Mouse (Mus musculus) neural tube, postnatal 0 days (tissue): Measurements from ENCODE around the gene Cst9. TPM values are rescaled to one million over a fixed set of nuclear protein-coding genes. Genes with fewer than 3 reads are reported as not detected.

Experiments used
- polyA plus RNA-seq: library from polyadenylated mRNA; unstranded; fragments of >200 nt; fragmentation: Nextera tagmentation; extraction: Ambion mirVana; gene quantifications from 2 replicates; pipeline ENCODE4 v1.2.1, GENCODE M21; 2015

Cst9 gene
- not detected in 2 replicates for polyA plus RNA-seq

DNA sequence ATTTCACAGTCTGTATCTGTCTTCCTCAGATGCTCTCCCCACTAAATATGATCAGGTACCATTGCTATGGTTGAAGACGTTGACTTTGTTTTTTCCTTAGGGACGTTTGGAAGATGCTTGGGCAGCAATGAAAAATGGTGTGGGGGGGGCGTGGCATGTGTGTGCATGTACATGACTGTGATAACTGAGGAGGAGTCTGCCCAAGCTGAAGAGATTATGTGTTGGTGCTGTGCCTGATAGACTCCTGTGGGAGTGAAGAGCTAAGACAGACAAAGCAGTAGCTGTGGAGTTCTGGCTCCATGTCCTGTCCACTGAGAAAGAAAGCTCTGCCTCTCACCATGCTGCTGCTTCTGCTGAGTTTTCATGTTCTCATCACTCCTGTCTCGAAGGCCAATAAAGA is at the start of gene Cst9:
TSS of gene Cst9 (plus strand) at position 236 of the 400 bp plus-strand sequence.

DNA sequence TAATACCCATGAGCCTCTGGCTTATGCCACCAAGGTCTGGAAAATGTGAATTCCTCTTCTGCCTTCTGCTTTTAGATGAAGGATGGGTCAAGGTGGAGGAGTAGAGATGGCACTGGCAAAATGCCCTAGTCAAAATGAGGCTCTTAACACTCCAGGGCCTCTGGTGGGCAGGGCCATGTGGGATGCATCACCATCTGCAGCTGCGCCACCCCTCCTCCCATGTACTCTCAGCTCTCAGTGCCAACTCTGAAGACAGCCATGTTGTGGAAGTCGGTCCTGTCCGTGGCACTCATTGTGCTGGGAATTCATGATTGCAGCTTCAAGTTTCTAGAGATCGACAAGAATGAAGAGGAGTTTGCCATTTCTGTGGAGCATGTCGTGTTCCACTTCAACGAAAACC is 45.8 kb upstream of the Cst9 start, which contains the start of gene Cst12:
TSS of gene Cst12 (plus strand) at position 220 of the 400 bp plus-strand sequence.

DNA sequence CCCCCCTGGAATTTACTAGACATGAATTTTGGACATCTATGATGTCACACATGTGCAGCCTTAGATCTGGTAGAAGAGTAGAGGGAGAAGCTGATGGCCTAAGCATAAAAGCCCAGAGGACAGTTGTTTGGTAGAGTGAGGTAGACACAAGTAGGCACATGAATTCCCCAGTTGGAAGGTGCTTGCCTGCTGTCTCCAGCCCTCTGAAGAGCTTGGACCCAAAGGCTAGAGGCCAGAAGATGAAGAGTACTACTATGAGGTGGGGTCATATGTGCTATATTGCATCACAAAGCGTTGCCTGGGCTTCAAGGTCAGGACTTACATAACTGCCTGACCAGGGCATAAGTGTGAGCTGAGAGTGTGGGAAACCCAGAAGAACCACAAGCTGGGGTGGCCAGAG is 36.5 kb upstream of the Cst9 start, which contains the start of gene Cst8:
TSS of gene Cst8 (plus strand) at position 301 of the 400 bp plus-strand sequence.

DNA sequence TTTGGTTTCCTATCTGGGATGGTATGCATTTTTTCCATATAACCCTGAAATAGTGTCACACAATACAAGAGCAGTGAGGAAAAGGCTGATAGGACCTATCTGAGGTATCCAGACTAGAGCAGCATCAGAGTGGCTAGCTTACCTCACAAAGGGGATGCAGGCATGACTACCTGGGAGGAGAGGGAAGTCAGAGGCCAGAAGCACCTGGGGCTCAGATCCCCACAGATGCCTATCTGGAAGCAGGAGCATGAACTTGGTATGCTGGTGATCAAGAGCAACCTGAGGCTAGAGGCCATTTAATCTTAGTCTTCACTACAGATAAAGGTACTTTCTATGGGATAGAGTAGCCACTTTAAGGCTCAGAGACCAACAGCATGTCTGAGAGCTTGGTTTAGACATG is 15.0 kb upstream of the Cst9 start, which contains the start of gene Cst13:
TSS of gene Cst13 (plus strand) at position 173 of the 400 bp plus-strand sequence.

DNA sequence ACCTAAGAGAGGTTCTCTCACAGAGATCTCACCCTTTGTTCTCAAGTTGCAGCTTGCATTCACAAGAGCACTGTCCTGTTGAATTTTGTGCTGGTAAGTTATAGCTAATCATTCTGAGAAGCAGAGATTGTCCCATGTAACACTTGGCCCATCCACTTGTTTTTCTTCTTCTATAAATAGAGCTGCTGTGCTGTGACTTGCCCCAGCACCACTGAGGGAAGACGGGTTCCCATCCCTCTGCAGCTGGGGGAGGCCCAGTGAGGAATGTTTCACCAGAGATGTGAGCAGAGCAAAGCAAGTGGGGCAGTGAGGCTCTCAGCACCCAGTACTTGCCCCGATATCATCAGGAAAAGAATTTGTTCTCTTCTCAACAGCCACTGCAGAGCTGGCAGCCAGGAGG is 30.0 kb downstream of the Cst9 start, which contains the start of gene 9230104L09Rik:
TSS of gene 9230104L09Rik (minus strand) at position 73 of the 400 bp plus-strand sequence.

DNA sequence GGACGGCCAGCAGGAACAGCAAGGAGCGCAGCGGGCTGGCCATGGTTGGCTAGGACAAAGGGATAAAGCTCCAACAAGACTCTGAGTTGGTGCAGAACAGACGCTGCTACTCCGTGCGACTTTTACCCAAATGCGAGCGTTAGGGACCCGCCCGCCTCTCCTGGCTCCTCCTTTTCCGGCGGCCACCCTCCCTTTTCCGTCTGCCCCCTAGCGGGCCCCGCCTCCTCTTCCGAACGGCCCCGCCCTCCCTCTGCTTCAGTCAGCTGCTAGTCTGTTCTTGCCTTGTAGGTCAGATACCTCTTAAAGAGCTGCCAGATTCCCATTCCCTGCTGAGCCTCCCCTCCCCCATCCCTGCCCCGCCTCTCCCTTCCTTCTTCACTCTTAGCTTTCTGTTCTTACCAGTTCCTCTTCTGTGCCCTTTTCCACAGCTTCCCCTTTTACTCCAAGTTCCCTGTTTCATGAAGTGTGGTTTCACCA is 40.4 kb downstream of the Cst9 start, which contains the start of gene Cst3:
TSS of gene Cst3 (minus strand) at position 358 of the 477 bp plus-strand sequence.

Other genes starting within 250 kb of the Cst9 start
- 35.7 and 37.2 TPM in 2 replicates for gene Nxt1, start 162.5 kb upstream of the Cst9 start, polyA plus RNA-seq
- gene Gzf1, start 154.1 kb upstream of the Cst9 start, polyA plus RNA-seq, result 14.7 and 21.6 TPM in 2 replicates
- gene Napb, start 102.7 kb upstream of the Cst9 start, polyA plus RNA-seq, result 97.4 and 109 TPM in 2 replicates
- not detected in 2 replicates for gene Cstl1, start 84.8 kb upstream of the Cst9 start, polyA plus RNA-seq
- not detected in 2 replicates for gene Cst11, start 63.6 kb upstream of the Cst9 start, polyA plus RNA-seq
- not detected in 2 replicates for gene 8030411F24Rik, start 53.1 kb upstream of the Cst9 start, polyA plus RNA-seq
- gene Cst12, start 45.8 kb upstream of the Cst9 start, polyA plus RNA-seq, result not detected in 2 replicates
- not detected in 2 replicates for gene Cst8, start 36.4 kb upstream of the Cst9 start, polyA plus RNA-seq
- not detected in 2 replicates for gene Cst13, start 15.1 kb upstream of the Cst9 start, polyA plus RNA-seq
- gene 9230104L09Rik, start 29.9 kb downstream of the Cst9 start, polyA plus RNA-seq, result not detected in 2 replicates
- gene Cst3, start 40.5 kb downstream of the Cst9 start, polyA plus RNA-seq, result 1,629 and 2,063 TPM in 2 replicates
- gene Gm1330, start 168.1 kb downstream of the Cst9 start, polyA plus RNA-seq, result not detected in 2 replicates
- not detected in 2 replicates for gene Gm10750, start 182.1 kb downstream of the Cst9 start, polyA plus RNA-seq